Mouse (Mus musculus) urinary bladder, postnatal 25 days (tissue): ENCODE measurements around the gene Myt1l.

Experiments used
- DNase-seq: peaks from one replicate; pipeline ENCODE4 v3.0.0; 2022; ENCODE audit warnings: low spot score

Myt1l gene

GRCm38 (mm10) chr12:29816761-29817160 lies 288.6 kb downstream of the Myt1l start:
- DNase-seq = no peak

DNA sequence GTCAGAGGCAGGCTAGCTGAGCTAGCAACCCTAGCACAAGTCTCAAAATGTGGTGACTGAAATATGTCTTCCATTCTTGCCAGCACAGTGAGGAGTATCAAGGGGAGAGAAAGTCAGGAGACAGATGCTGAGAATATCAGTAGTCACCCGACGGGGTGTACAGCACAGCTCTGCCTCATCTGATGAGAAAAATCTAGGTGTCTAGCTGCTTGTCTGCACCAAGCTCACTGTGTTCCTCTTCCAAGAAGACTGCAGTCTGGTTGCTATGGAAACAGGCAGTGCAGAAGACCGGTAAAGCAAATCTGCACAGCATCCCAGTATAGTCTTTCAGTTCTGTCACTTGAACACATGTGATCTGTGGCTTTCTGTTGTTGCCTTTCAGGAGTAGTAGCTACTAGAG lies 294.0 kb downstream of the Myt1l start:
- DNase-seq = no peak

DNA sequence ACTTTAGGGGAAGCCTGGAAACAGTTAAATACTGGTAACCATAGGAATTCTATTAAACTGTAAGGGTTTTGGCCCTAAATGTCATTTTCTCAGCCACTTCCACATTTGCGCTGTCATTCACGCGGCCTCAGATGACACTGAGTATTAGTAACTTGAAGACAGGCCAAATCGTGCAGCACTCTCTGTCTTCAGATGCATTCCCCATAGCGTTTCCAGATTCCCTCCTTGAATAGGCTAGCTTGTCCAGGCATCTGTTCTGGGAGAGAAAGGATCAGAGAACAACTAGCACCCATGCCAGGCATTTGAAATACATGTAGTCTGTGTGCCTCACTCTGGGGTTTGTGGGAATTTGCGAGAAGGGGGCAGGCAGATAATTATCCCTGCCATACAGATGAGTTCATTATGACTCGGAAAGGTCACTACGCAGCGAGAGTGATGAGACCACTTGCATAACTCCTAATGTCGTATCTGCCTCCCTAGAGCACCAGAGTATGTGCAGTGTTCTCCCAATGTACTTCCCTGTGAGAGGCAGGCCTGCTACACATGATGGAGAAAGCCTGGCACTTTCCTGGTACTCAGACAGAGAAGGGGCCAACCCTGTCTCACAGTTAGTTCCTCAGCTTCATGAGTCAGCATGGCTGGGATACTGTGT lies 295.7 kb downstream of the Myt1l start:
- no peak for DNase-seq

- DNase-seq = no peak
Observed at GRCm38 (mm10) chr12:29830571-29830970, 302.4 kb downstream of the Myt1l start.

GRCm38 (mm10) chr12:29831356-29831755 lies 303.2 kb downstream of the Myt1l start:
- DNase-seq = no peak

- no peak for DNase-seq
Observed at GRCm38 (mm10) chr12:29837301-29837791, 309.2 kb downstream of the Myt1l start.

- no peak for DNase-seq
Observed at GRCm38 (mm10) chr12:29838421-29838820, 310.2 kb downstream of the Myt1l start.

- DNase-seq = no peak
Observed at GRCm38 (mm10) chr12:29849936-29850335, 321.8 kb downstream of the Myt1l start.

DNA sequence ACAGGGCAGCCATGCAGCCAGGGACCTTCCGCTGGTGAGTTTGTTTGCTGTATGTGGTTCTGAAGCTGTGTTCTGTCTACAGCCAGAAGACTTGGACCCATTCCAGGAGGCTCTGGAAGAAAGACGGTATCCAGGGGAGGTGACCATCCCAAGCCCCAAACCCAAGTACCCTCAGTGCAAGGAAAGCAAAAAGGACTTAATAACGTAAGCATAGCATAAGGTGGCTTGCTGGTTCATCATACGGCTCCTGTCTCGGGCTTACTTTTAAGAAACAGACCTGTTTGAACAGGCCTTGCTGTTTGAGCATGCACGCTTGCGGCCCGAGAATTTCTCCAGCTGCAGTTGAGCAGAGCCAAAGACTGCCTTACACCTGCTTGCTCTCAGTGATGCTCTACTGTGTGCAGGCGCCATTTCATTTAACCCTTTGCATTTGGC lies 326.0 kb downstream of the Myt1l start:
- peak; percentile 6 for DNase-seq

- peak; percentile 31 for DNase-seq
Observed at GRCm38 (mm10) chr12:29855007-29855406, 326.8 kb downstream of the Myt1l start.

- no peak for DNase-seq
Observed at GRCm38 (mm10) chr12:29860986-29861385, 332.8 kb downstream of the Myt1l start.

DNA sequence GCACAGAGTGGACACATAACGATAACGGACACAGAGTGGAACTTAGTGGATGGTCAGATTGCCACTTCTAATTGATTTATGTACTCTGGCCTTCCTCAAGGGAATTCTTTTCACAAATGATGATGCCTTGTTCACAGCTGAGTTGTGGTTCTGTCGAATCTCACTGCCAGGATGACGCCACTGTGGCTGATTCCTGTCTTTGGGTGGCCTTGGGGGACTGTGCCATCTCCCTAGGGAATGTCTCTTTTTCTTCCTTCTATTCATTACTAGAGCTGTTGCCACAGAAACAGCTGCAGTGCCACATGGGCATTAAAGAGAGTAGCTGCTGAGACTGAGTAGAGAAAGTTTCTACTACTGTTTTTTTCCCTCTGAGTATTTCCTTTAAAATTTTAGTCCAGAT lies 340.1 kb downstream of the Myt1l start:
- DNase-seq = no peak

GRCm38 (mm10) chr12:29868781-29869180 lies 340.6 kb downstream of the Myt1l start:
- DNase-seq = no peak

- no peak for DNase-seq
Observed at GRCm38 (mm10) chr12:29872156-29872815, 344.1 kb downstream of the Myt1l start.

DNA sequence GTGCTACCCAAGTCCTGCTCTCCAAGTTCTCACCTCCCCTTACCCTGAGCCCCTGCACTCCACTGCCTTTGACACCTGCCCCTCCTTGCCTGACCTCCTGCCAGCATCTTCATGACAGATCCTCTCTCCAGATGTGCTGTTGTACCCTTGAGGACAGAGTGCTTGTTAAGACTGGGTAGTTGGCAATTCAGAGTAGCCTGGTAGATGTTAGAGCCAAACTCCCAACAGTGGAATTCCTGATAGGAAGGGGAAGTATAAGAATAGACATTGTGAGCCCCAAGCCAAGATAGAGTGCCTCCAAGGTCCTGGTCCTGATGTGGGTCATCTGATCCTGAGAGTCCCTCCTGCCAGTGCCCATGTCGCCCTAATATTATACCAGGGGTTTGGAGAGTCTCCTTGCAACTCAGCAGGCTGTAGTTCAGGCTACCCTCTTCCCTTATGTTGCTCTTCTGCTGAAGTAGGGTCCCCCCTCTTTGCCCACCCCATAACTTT lies 345.1 kb downstream of the Myt1l start:
- DNase-seq = no peak

GRCm38 (mm10) chr12:29877977-29878376 lies 349.8 kb downstream of the Myt1l start:
- no peak for DNase-seq

GRCm38 (mm10) chr12:29882871-29883617 lies 354.9 kb downstream of the Myt1l start:
- DNase-seq = peak; percentile 63

- DNase-seq = no peak
Observed at GRCm38 (mm10) chr12:29884376-29884775, 356.2 kb downstream of the Myt1l start.

GRCm38 (mm10) chr12:29894669-29895068 lies 366.5 kb downstream of the Myt1l start:
- DNase-seq = no peak

DNA sequence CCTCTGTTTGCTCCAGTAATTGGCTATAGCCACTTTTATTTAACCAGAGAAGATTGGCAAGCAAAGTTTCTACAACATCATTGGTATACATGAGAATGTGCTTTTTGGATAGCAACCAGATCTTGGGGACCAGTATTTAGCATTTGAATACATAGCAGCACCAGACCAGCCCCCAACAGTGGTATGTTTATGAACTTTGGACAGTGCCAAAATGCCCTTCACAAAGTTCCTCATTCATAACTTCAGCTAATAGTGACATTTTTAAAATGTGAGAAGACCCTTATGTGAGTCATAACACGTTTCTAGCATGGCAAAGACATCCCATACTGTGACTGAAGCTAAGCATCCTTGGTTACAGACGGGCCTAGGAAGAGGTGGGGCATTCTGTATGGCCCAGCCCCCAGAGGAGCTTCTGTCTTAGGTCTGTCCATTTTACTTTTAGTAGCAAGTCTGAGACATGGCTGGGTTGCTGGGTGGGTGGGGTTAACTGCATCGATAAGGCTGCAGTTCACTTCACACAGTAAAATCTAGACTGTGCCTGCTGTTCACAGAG lies 369.4 kb downstream of the Myt1l start:
- DNase-seq = no peak

DNA sequence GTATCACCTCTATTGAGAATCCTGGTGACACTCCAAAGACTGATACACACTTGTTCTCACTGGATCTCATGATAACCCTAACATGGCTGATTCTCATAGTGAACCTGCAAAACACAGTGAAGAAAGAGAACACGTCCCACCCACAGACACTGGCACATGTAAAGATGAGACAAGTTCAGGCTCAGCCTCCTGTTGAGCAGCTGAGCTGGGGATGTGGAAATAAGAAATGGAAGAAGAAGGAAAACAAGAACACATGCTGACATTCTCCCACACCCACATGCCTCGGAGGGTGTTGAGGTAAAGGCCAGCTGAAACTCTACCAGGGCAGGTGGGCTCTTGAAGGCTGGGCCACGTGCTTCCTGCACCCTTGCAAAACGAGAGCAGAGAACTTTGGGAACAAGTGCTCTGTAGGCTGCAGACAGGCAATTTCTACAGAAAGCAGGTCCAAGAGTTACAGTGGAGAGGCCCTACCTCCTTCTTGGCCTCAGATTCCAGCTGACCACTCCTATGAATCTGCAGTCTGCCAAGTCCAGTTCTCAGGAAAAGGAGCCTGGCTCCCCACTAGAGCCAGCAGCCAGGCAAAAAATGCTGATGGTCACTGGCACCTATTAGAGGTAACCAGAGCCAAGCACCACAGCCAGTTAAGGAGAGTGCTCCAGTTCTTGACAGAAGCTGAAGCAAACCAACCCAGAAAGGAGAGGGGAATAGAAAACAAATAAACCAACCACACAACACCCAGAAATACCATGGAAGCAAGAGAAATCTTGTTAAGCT lies 376.1 kb downstream of the Myt1l start:
- DNase-seq = no peak

- peak; percentile 33 for DNase-seq
Observed at GRCm38 (mm10) chr12:29907056-29907455, 378.9 kb downstream of the Myt1l start.
